Mouse (Mus musculus) kidney, embryonic 16.5 days (tissue): ENCODE data around the gene Syne1. TPM values are rescaled to one million over a fixed set of nuclear protein-coding genes. Genes with fewer than 3 reads are reported as not detected.

Source experiments
- ATAC-seq: fragments of 200-750 bp; cut with Nextera tagmentation; 2 replicates; pipeline ENCODE4 v1.8.0; 2017; ENCODE audit warnings: moderate TSS enrichment; ENCODE audit not compliant: low FRiP score, low TSS enrichment
- H3K27ac ChIP-seq: fragments of 300-500 bp; sonication (generic); 2 replicates; pipeline ENCODE4 v1.5.1; 2014; ENCODE audit warnings: low read length
- H3K27me3 ChIP-seq: fragments of 300-500 bp; sonication (generic); 2 replicates; pipeline ENCODE4 v1.6.1; 2014; ENCODE audit warnings: low read length, control low read depth, mixed read lengths; ENCODE audit not compliant: insufficient read depth
- H3K36me3 ChIP-seq: fragments of 300-500 bp; sonication (generic); 2 replicates; pipeline ENCODE4 v1.6.1; 2014; ENCODE audit warnings: low read length, control low read depth, mixed read lengths; ENCODE audit not compliant: insufficient read depth
- H3K4me1 ChIP-seq: fragments of 300-500 bp; sonication (generic); 2 replicates; pipeline ENCODE4 v1.6.1; 2014; ENCODE audit warnings: low read length, control low read depth, mixed read lengths; ENCODE audit not compliant: insufficient read depth
- H3K4me2 ChIP-seq: fragments of 300-500 bp; sonication (generic); replicated peaks from 2 replicates; pipeline ENCODE4 v1.6.1; 2014; ENCODE audit warnings: low read depth, low read length
- H3K4me3 ChIP-seq: fragments of 300-500 bp; sonication (generic); 2 replicates; pipeline ENCODE4 v1.5.1; 2014; ENCODE audit warnings: mild to moderate bottlenecking, low read length
- H3K9ac ChIP-seq: fragments of 300-500 bp; sonication (generic); replicated peaks from 2 replicates; pipeline ENCODE4 v1.6.1; 2014; ENCODE audit warnings: low read length
- H3K9me3 ChIP-seq: fragments of 300-500 bp; sonication (generic); 2 replicates; pipeline ENCODE4 v1.6.1; 2016; ENCODE audit warnings: low read length, control low read depth
- WGBS: fragments of 180-500 bp; shearing (Covaris S2); extraction: QIAGEN DNeasy Blood & Tissue Kit; methylation state at CpG from one replicate; pipeline ENCODE4 v1.1.7; 2014; 5-methylcytosine and 5-hydroxymethylcytosine counted together
- polyA plus RNA-seq: library from polyadenylated mRNA; unstranded; fragments of >200 nt; fragmentation: Nextera tagmentation; extraction: Ambion mirVana; gene quantifications from 2 replicates; pipeline ENCODE4 v1.2.1, GENCODE M21; 2015

Gene Syne1
- polyA plus RNA-seq, 1 experiment from 2014 or later: 5.2 TPM

GRCm38 (mm10) chr10:5568991-5569390 lies 17.7 kb upstream of the Syne1 start:
- H3K4me3 ChIP-seq: no peak overlapping the region
- ATAC-seq: no peak
- no peak overlapping the region for H3K9ac ChIP-seq
- no peaks in the 10 kb centered on the region for H3K4me1 ChIP-seq
- H3K9me3 ChIP-seq: no peaks in the 10 kb centered on the region
- H3K27ac ChIP-seq: no peak overlapping the region
- no peaks in the 10 kb centered on the region for H3K27me3 ChIP-seq
- no peaks in the 10 kb centered on the region for H3K36me3 ChIP-seq
- WGBS: 88% methylated on average over 4 of the region's 4 CpGs
- no peak overlapping the region for H3K4me2 ChIP-seq

- no peaks in the 10 kb centered on the region for H3K4me1 ChIP-seq
- H3K4me3 ChIP-seq: no peak overlapping the region
- 85% methylated on average over 4 of the region's 4 CpGs for WGBS
- H3K4me2 ChIP-seq: no peak overlapping the region
- H3K27ac ChIP-seq: no peak overlapping the region
- no peaks in the 10 kb centered on the region for H3K27me3 ChIP-seq
- no peak for ATAC-seq
- no peaks in the 10 kb centered on the region for H3K9me3 ChIP-seq
- H3K36me3 ChIP-seq: no peaks in the 10 kb centered on the region
- no peak overlapping the region for H3K9ac ChIP-seq
These were observed 10.4 kb upstream of the Syne1 start for GRCm38 (mm10) chr10:5561706-5562105.

- Histone ChIP-seq H3K36me3 (no peaks in the 10 kb centered on the region), H3K27ac (no peak overlapping the region), H3K4me1 (no peaks in the 10 kb centered on the region), H3K4me3 (no peak overlapping the region), H3K4me2 (no peak overlapping the region), H3K9ac (no peak overlapping the region), H3K9me3 (no peaks in the 10 kb centered on the region), H3K27me3 (no peaks in the 10 kb centered on the region)
- no peak for ATAC-seq
- 79% methylated on average over 4 of the region's 4 CpGs for WGBS
These were observed 9.2 kb upstream of the Syne1 start for GRCm38 (mm10) chr10:5560526-5560925.

GRCm38 (mm10) chr10:5558808-5559207 lies 7.5 kb upstream of the Syne1 start:
- H3K4me2 ChIP-seq: no peak overlapping the region
- H3K4me3 ChIP-seq: no peak overlapping the region
- no peak overlapping the region for H3K27ac ChIP-seq
- no peaks in the 10 kb centered on the region for H3K4me1 ChIP-seq
- ATAC-seq: no peak
- no peaks in the 10 kb centered on the region for H3K36me3 ChIP-seq
- no peaks in the 10 kb centered on the region for H3K27me3 ChIP-seq
- H3K9ac ChIP-seq: no peak overlapping the region
- H3K9me3 ChIP-seq: no peaks in the 10 kb centered on the region

- WGBS: 22% methylated on average over 5 of the region's 5 CpGs
- H3K4me3 ChIP-seq: no peak overlapping the region
- no peaks in the 10 kb centered on the region for H3K36me3 ChIP-seq
- ATAC-seq: 0 out of 2 replicates have a peak, but pooled peaks have one; percentile 65
- H3K27ac ChIP-seq: no peak overlapping the region
- no peaks in the 10 kb centered on the region for H3K9me3 ChIP-seq
- no peak overlapping the region for H3K4me2 ChIP-seq
- no peaks in the 10 kb centered on the region for H3K27me3 ChIP-seq
- H3K9ac ChIP-seq: no peak overlapping the region
- H3K4me1 ChIP-seq: 0 out of 2 replicates have a peak, but pooled peaks cover 8% of the 10 kb centered on the region
These were observed 3.7 kb upstream of the Syne1 start for GRCm38 (mm10) chr10:5554941-5555340.

GRCm38 (mm10) chr10:5550168-5551021 lies 887 bp downstream of the Syne1 start:
- 0 out of 2 replicates have a peak, but pooled peaks cover 8% of the 10 kb centered on the region for H3K4me1 ChIP-seq
- peak; percentile 91 for ATAC-seq
- H3K27ac ChIP-seq: no peak overlapping the region
- no peaks in the 10 kb centered on the region for H3K9me3 ChIP-seq
- peak overlapping the region; percentile 56 for H3K4me3 ChIP-seq
- 0 out of 2 replicates have a peak, but pooled peaks cover 3% of the 10 kb centered on the region for H3K27me3 ChIP-seq
- peak overlapping the region; percentile 91 for H3K4me2 ChIP-seq
- H3K36me3 ChIP-seq: no peaks in the 10 kb centered on the region
- 1% methylated on average over 43 of the region's 44 CpGs for WGBS
- H3K9ac ChIP-seq: peak overlapping the region; percentile 55

GRCm38 (mm10) chr10:5549871-5550167 lies 1.5 kb downstream of the Syne1 start:
- WGBS: 7% methylated on average over 6 of the region's 6 CpGs
- no peak; the same call in 1 of the 2 replicates for ATAC-seq
- H3K9ac ChIP-seq: peak overlapping the region; percentile 55; the same call in 1 of the 2 replicates
- peak overlapping the region; percentile 56 for H3K4me3 ChIP-seq
- H3K4me1 ChIP-seq: 0 out of 2 replicates have a peak, but pooled peaks cover 8% of the 10 kb centered on the region
- H3K36me3 ChIP-seq: no peaks in the 10 kb centered on the region
- no peaks in the 10 kb centered on the region for H3K9me3 ChIP-seq
- H3K27me3 ChIP-seq: 0 out of 2 replicates have a peak, but pooled peaks cover 3% of the 10 kb centered on the region
- no peak overlapping the region for H3K27ac ChIP-seq
- peak overlapping the region; percentile 91 for H3K4me2 ChIP-seq

GRCm38 (mm10) chr10:5548651-5549050 lies 2.6 kb downstream of the Syne1 start:
- WGBS: 79% methylated on average over 2 of the region's 2 CpGs
- H3K4me3 ChIP-seq: no peak overlapping the region
- no peaks in the 10 kb centered on the region for H3K9me3 ChIP-seq

GRCm38 (mm10) chr10:5547769-5548168 lies 3.5 kb downstream of the Syne1 start:
- WGBS: 83% methylated on average over 9 of the region's 9 CpGs
- Histone ChIP-seq H3K4me3 (no peak overlapping the region), H3K9me3 (no peaks in the 10 kb centered on the region), H3K27ac (no peak overlapping the region), H3K9ac (no peak overlapping the region), H3K36me3 (no peaks in the 10 kb centered on the region), H3K4me2 (no peak overlapping the region), H3K4me1 (0 out of 2 replicates have a peak, but pooled peaks cover 8% of the 10 kb centered on the region), H3K27me3 (0 out of 2 replicates have a peak, but pooled peaks cover 3% of the 10 kb centered on the region)
- no peak for ATAC-seq

More at GRCm38 (mm10) chr10:5548651-5549050, 2.6 kb downstream of the Syne1 start:
- H3K27ac ChIP-seq: no peak overlapping the region
- 0 out of 2 replicates have a peak, but pooled peaks cover 8% of the 10 kb centered on the region for H3K4me1 ChIP-seq
- no peak for ATAC-seq
- no peaks in the 10 kb centered on the region for H3K36me3 ChIP-seq
- H3K27me3 ChIP-seq: 0 out of 2 replicates have a peak, but pooled peaks cover 3% of the 10 kb centered on the region
- H3K9ac ChIP-seq: no peak overlapping the region
- no peak overlapping the region for H3K4me2 ChIP-seq

GRCm38 (mm10) chr10:5546428-5546827 lies 4.9 kb downstream of the Syne1 start:
- no peak for ATAC-seq
- 94% methylated on average over 5 of the region's 5 CpGs for WGBS

More at GRCm38 (mm10) chr10:5546428-5546827, 4.9 kb downstream of the Syne1 start:
- H3K9me3 ChIP-seq: no peaks in the 10 kb centered on the region
- H3K4me2 ChIP-seq: no peak overlapping the region
- H3K27me3 ChIP-seq: 0 out of 2 replicates have a peak, but pooled peaks cover 3% of the 10 kb centered on the region
- no peak overlapping the region for H3K4me3 ChIP-seq
- no peaks in the 10 kb centered on the region for H3K36me3 ChIP-seq
- no peak overlapping the region for H3K9ac ChIP-seq
- no peak overlapping the region for H3K27ac ChIP-seq
- H3K4me1 ChIP-seq: 0 out of 2 replicates have a peak, but pooled peaks cover 8% of the 10 kb centered on the region
